Comparison of ENCODE assay signal across 17 mouse cellular contexts in genomic region chr7:138389941-138390340, GRCm38 (mm10). TPM values are rescaled to one million over a fixed set of nuclear protein-coding genes. Genes with fewer than 3 reads are reported as not detected.
"Had no signal": no experiment of that assay in that cellular context is flagged by ENCODE, and none has a peak within 500 bp of the region (broad histone marks: within the 10 kb centered on the region; RNA-seq: fewer than 3 reads in every experiment).

No protein-coding gene starts in this region.

- H3K4me1 ChIP-seq: stomach, embryonic 15.5 days had no signal

- H3K4me3 ChIP-seq: neural tube, embryonic 13.5 days; neural tube, embryonic 15.5 days; stomach, embryonic 15.5 days had no signal

- DNase-seq: retina, postnatal 1 day; right cerebral cortex, adult 18-20 months; right cerebral cortex, postnatal 14 days; right cerebral cortex, postnatal 25 days; right cerebral cortex, postnatal 4 days; spleen, adult 18-20 months; thymus, adult 18-20 months; thymus, adult 2 months; thymus, postnatal 14 days; thymus, postnatal 25 days; thymus, postnatal 36 days; thymus, postnatal 4 days had no signal

- H3K27ac ChIP-seq: neural tube, embryonic 13.5 days; neural tube, embryonic 15.5 days; stomach, embryonic 15.5 days; stomach, postnatal 0 days had no signal

RNA-seq across cellular contexts. Expression of gene Tcerg1l, which starts 7.6 kb away (rescaled TPM):
- total RNA-seq: neutrophil, adult 5-6 weeks had no signal
